30 mouse cellular contexts compared by ENCODE assay signal in genomic region chr15:91381864-91382263, GRCm38 (mm10).
"Had no signal": no experiment of that assay in that cellular context is flagged by ENCODE, and none has a peak within 500 bp of the region (broad histone marks: within the 10 kb centered on the region; RNA-seq: fewer than 3 reads in every experiment).

No protein-coding gene starts in this region.

- H3K9ac ChIP-seq: limb, embryonic 12.5 days; limb, embryonic 13.5 days; limb, embryonic 15.5 days; liver, embryonic 12.5 days; liver, embryonic 13.5 days; liver, embryonic 14.5 days; liver, embryonic 15.5 days; liver, postnatal 0 days; lung, embryonic 14.5 days; lung, embryonic 15.5 days; midbrain, embryonic 12.5 days; midbrain, embryonic 13.5 days; midbrain, embryonic 15.5 days had no signal

- H3K27me3 ChIP-seq: limb, embryonic 12.5 days; limb, embryonic 13.5 days; limb, embryonic 15.5 days; liver, embryonic 12.5 days; liver, embryonic 13.5 days; liver, embryonic 15.5 days; lung, embryonic 15.5 days; megakaryocyte, embryonic 14.5 days; midbrain, embryonic 12.5 days; midbrain, embryonic 13.5 days; midbrain, embryonic 15.5 days had no signal

- H3K4me2 ChIP-seq: limb, embryonic 12.5 days; limb, embryonic 13.5 days; limb, embryonic 15.5 days; liver, embryonic 11.5 days; liver, embryonic 12.5 days; liver, embryonic 13.5 days; liver, embryonic 15.5 days; lung, embryonic 14.5 days; lung, embryonic 15.5 days; midbrain, embryonic 11.5 days; midbrain, embryonic 12.5 days; midbrain, embryonic 13.5 days; midbrain, embryonic 15.5 days had no signal

- ATAC-seq: liver, embryonic 12.5 days; liver, postnatal 0 days; lung, postnatal 0 days; midbrain, embryonic 13.5 days; midbrain, embryonic 15.5 days; midbrain, embryonic 16.5 days had no signal

- H3K36me3 ChIP-seq: limb, embryonic 10.5 days; limb, embryonic 12.5 days; limb, embryonic 13.5 days; limb, embryonic 15.5 days; liver, embryonic 12.5 days; liver, embryonic 13.5 days; liver, embryonic 15.5 days; lung, embryonic 15.5 days; midbrain, embryonic 10.5 days; midbrain, embryonic 12.5 days; midbrain, embryonic 13.5 days; midbrain, embryonic 15.5 days had no signal

- H3K27ac ChIP-seq: limb, embryonic 10.5 days; limb, embryonic 12.5 days; limb, embryonic 13.5 days; limb, embryonic 15.5 days; liver, embryonic 12.5 days; liver, embryonic 13.5 days; liver, embryonic 14.5 days; liver, embryonic 15.5 days; lung, embryonic 15.5 days; macrophage; midbrain, embryonic 10.5 days; midbrain, embryonic 12.5 days; midbrain, embryonic 13.5 days; midbrain, embryonic 15.5 days had no signal

- H3K9me3 ChIP-seq: limb, embryonic 10.5 days; limb, embryonic 12.5 days; limb, embryonic 13.5 days; limb, embryonic 15.5 days; liver, embryonic 12.5 days; liver, embryonic 13.5 days; liver, embryonic 15.5 days; lung, embryonic 15.5 days; midbrain, embryonic 10.5 days; midbrain, embryonic 12.5 days; midbrain, embryonic 13.5 days; midbrain, embryonic 15.5 days had no signal

- H3K4me1 ChIP-seq: limb, embryonic 12.5 days; limb, embryonic 13.5 days; limb, embryonic 15.5 days; liver, embryonic 12.5 days; liver, embryonic 13.5 days; liver, embryonic 15.5 days; megakaryocyte, embryonic 14.5 days had no signal

- H3K4me3 ChIP-seq: limb, embryonic 10.5 days; limb, embryonic 12.5 days; limb, embryonic 13.5 days; limb, embryonic 15.5 days; liver, embryonic 12.5 days; liver, embryonic 13.5 days; liver, embryonic 15.5 days; lung, embryonic 15.5 days; megakaryocyte, embryonic 14.5 days; midbrain, embryonic 10.5 days; midbrain, embryonic 12.5 days; midbrain, embryonic 13.5 days; midbrain, embryonic 15.5 days; myocyte had no signal

- DNase-seq: liver; liver, embryonic 13.5 days; liver, postnatal 0 days; lung, adult 18-20 months; lung, adult 2 months; lung, embryonic 14.5 days; lung, postnatal 10 days; lung, postnatal 14 days; lung, postnatal 36 days; lung, postnatal 4 days; midbrain, embryonic 14.5 days had no signal
